Mouse (Mus musculus): ENCODE measurements at regions not wholly inside any gene's neighbourhood (a gene's known extent, or its start where the extent isn't known, plus 50 kb on each side); places are given as distances from the start of the nearest gene placed in this dataset.

DNA sequence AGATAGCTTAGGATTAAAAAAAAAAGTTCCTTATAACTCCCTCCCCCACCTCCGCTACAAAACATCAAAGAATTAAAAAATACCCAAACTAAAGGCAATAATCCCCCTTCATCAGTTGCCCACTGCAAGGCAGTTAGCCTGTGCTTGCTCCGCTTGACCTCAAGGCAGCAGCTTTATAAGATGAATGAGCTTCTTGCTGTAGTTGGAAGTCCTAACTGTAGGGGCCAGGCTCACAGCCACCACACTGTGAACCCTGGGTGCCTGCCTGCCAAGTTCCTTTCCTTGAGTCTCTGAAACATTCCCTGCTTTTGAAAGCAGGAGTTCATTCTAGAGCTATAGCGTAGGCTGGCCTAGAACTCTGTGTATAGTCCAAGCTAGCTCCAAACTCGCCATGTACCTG, 64.3 kb upstream of the Jade1 start:
- TF ChIP-seq BHLHE40 (IDR thresholded peaks at IDR 0.05; ENCODE audit: low read depth, low read length) (no peak), ETS1 (conservative IDR thresholded peaks at IDR 0.05; ENCODE audit: low read depth, low read length) (no peak), SMC3 (IDR thresholded peaks at IDR 0.05; ENCODE audit: low read depth, low read length) (no peak), NELFE (IDR thresholded peaks at IDR 0.05; ENCODE audit: low read depth, low read length) (no peak), CHD2 (IDR thresholded peaks at IDR 0.05; ENCODE audit: low read length) (no peak), HCFC1 (IDR thresholded peaks at IDR 0.05; ENCODE audit: low read depth, low read length) (no peak), ELF1 (IDR thresholded peaks at IDR 0.05; ENCODE audit: low read depth, low read length) (no peak), CTCF (conservative IDR thresholded peaks at IDR 0.05 in 1 of 2, IDR thresholded peaks at IDR 0.05 in 1 of 2; ENCODE audit: low read depth in 2 of 2, low read length in 2 of 2) (no peak), MAZ (IDR thresholded peaks at IDR 0.05; ENCODE audit: low read depth, low read length) (no peak), MAFK (IDR thresholded peaks at IDR 0.05; ENCODE audit: insufficient replicate concordance, low read length) (no peak), CHD1 (IDR thresholded peaks at IDR 0.05; ENCODE audit: low read depth, low read length) (no peak), POLR2AphosphoS2 (IDR thresholded peaks at IDR 0.05; ENCODE audit: low read depth, low read length) (no peak)
- H3K27me3 ChIP-seq (replicated peaks) = no peaks in the 10 kb centered on the region
- DNase-seq (ENCODE audit: extremely low read depth) = no peak
- no peak overlapping the region for H3K9ac ChIP-seq (ENCODE audit: insufficient read depth, low read depth)
- no peaks in the 10 kb centered on the region for H3K36me3 ChIP-seq (replicated peaks in 1 of 2; ENCODE audit: control insufficient read depth in 1 of 2, insufficient read depth in 1 of 2, low read length in 1 of 2)
- H3K9me3 ChIP-seq (replicated peaks; ENCODE audit: low read length) = no peaks in the 10 kb centered on the region
- dilution Hi-C loops (cut with MboI; ENCODE audit: extremely low pct_ligation_motif_present, extremely low pct_unique_long_range_greater_than_20kb, low sequenced_read_pairs) (no loop called here), in situ Hi-C loops (cut with MboI; ENCODE audit: low pct_ligation_motif_present, low pct_unique_long_range_greater_than_20kb, low sequenced_read_pairs) (no loop called here)
- no peak overlapping the region for H3K27ac ChIP-seq (ENCODE audit: insufficient read depth, low read depth)
- H3K4me2 ChIP-seq (ENCODE audit: insufficient read depth, low read depth, poor library complexity, severe bottlenecking) = no peak overlapping the region
- H3K4me3 ChIP-seq (replicated peaks in 1 of 3; ENCODE audit: low read depth in 2 of 3, low read length in 2 of 3, poor library complexity in 1 of 3) = no peak overlapping the region
- 0 out of 2 replicates have a peak, but pooled peaks cover 2% of the 10 kb centered on the region for H3K79me2 ChIP-seq (replicated peaks; ENCODE audit: control insufficient read depth, extremely low read depth, insufficient read depth, poor library complexity, severe bottlenecking)
- peaks cover 13 to 41% of the 10 kb centered on the region in 2 experiments; a peak in 3 of 4 replicates for H3K4me1 ChIP-seq (ENCODE audit: control insufficient read depth in 1 of 2, insufficient read depth in 2 of 2)

- dilution Hi-C loops (cut with MboI; ENCODE audit: extremely low pct_ligation_motif_present, extremely low pct_unique_long_range_greater_than_20kb, low sequenced_read_pairs) = no loop called here
- peaks cover 0 to under 1% of the 10 kb centered on the region in 2 experiments for H3K36me3 ChIP-seq (replicated peaks in 1 of 2; ENCODE audit: control insufficient read depth in 1 of 2, insufficient read depth in 1 of 2, low read length in 1 of 2)
- 0 out of 2 replicates have a peak, but pooled peaks cover 2% of the 10 kb centered on the region for H3K79me2 ChIP-seq (replicated peaks; ENCODE audit: control insufficient read depth, extremely low read depth, insufficient read depth, poor library complexity, severe bottlenecking)
- no peak overlapping the region for H3K27ac ChIP-seq (ENCODE audit: insufficient read depth, low read depth)
- peaks cover 13 to 35% of the 10 kb centered on the region in 2 experiments; a peak in 3 of 4 replicates for H3K4me1 ChIP-seq (ENCODE audit: control insufficient read depth in 1 of 2, insufficient read depth in 2 of 2)
- no peak for TF ChIP-seq ETS1 (conservative IDR thresholded peaks at IDR 0.05; ENCODE audit: low read depth, low read length)
- no peak for TF ChIP-seq ZKSCAN1 (IDR thresholded peaks at IDR 0.05; ENCODE audit: borderline replicate concordance, low read depth, low read length)
- no peak for TF ChIP-seq BHLHE40 (IDR thresholded peaks at IDR 0.05; ENCODE audit: low read depth, low read length)
- no peak for TF ChIP-seq IRF4 (IDR thresholded peaks at IDR 0.05; ENCODE audit: low read depth, low read length)
- no peak for TF ChIP-seq ZC3H11A (IDR thresholded peaks at IDR 0.05; ENCODE audit: low read depth, low read length)
- TF ChIP-seq POLR2A (IDR thresholded peaks at IDR 0.05; ENCODE audit: low read depth, low read length) = no peak
- TF ChIP-seq UBTF (IDR thresholded peaks at IDR 0.05; ENCODE audit: low read depth, low read length) = no peak
- TF ChIP-seq MAZ (IDR thresholded peaks at IDR 0.05; ENCODE audit: low read depth, low read length) = no peak
- TF ChIP-seq JUND (conservative IDR thresholded peaks at IDR 0.05; ENCODE audit: low read depth, low read length) = no peak
- no peak for TF ChIP-seq MAX (IDR thresholded peaks at IDR 0.05; ENCODE audit: low read length)
- TF ChIP-seq SMC3 (IDR thresholded peaks at IDR 0.05; ENCODE audit: low read depth, low read length) = no peak
- no peak for TF ChIP-seq GABPA (IDR thresholded peaks at IDR 0.05; ENCODE audit: insufficient replicate concordance, low read depth, low read length)
- TF ChIP-seq ELF1 (IDR thresholded peaks at IDR 0.05; ENCODE audit: low read depth, low read length) = no peak
- no peak for TF ChIP-seq RCOR1 (conservative IDR thresholded peaks at IDR 0.05; ENCODE audit: low read depth, low read length)
- TF ChIP-seq CHD2 (IDR thresholded peaks at IDR 0.05; ENCODE audit: low read length) = no peak
- no peak for TF ChIP-seq SIN3A (IDR thresholded peaks at IDR 0.05; ENCODE audit: low read length)
- no peak for TF ChIP-seq USF2 (conservative IDR thresholded peaks at IDR 0.05; ENCODE audit: low read depth, low read length)
- H3K9me3 ChIP-seq (replicated peaks; ENCODE audit: low read length) = no peaks in the 10 kb centered on the region
- no peaks in the 10 kb centered on the region for H3K27me3 ChIP-seq (replicated peaks)
- no peak for DNase-seq (ENCODE audit: extremely low read depth)
- no peak overlapping the region for H3K9ac ChIP-seq (ENCODE audit: insufficient read depth, low read depth)
- H3K4me2 ChIP-seq (ENCODE audit: insufficient read depth, low read depth, poor library complexity, severe bottlenecking) = no peak overlapping the region
- in situ Hi-C loops (cut with MboI; ENCODE audit: low pct_ligation_motif_present, low pct_unique_long_range_greater_than_20kb, low sequenced_read_pairs) = no loop called here
- H3K4me3 ChIP-seq (replicated peaks in 1 of 3; ENCODE audit: low read depth in 2 of 3, low read length in 2 of 3, poor library complexity in 1 of 3) = no peak overlapping the region
Measured at GRCm38 (mm10) chr3:41489998-41490397, 65.5 kb upstream of the Jade1 start.

Data from CH12.LX (cell line).